8 mouse cellular contexts compared by ENCODE assay signal in the genomic region with DNA sequence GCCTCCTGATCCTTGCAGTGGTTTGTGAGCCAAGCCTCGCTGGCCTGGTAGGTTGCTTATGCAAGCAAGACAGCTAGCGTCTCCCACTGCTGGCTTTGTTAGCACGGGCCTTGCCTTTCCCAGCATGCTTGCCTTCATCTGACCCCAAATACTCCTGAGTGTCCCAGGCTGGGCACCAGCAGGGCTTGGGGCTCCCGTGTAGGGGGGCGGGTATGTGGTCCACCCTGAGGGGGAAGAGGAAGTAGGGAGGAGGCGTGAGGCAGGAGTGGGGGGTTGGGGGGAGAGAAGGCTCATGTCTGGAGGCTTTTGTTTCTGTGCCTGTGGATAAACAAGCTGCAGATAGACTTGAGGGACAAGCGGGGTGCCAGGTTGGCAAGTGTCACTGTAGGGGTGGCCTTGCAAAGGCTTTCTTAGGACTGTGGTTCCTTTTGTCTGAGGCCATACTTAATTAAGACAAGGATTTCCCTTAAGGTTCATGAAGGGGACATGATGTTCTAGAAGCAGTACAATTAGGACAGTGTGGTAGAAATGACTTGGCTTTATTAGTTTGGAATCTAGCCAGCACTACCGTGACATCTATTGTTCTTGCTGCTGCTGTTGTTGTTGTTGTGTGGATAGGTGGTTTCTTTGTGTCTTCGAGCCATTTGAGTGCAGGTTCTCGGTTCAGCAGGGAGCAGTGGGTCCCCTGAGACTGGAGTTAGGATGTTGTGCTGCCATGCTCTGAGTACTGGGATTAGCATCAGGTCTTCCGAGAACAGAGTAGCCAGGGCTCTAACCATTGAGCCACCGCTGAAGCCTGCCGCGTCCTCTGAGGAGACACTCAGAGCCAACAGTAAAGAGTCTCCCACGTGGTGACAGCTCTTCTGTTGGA. TPM values are rescaled to one million over a fixed set of nuclear protein-coding genes. Genes with fewer than 3 reads are reported as not detected.
A peak's percentile ranks its signal among the peaks of the same experiment; 100 is the strongest.
DNase-seq lines count a peak whose midpoint lies in the region; ATAC-seq lines count a peak whose summit lies in the region.

No protein-coding gene starts in this region.

- peak overlapping the region; percentile 70 for H3K27ac ChIP-seq in hindbrain, embryonic 10.5 days
- H3K27ac ChIP-seq in hindbrain, embryonic 11.5 days (ENCODE audit: low read depth, low read length): no peak overlapping the region
- H3K27ac ChIP-seq in kidney, embryonic 15.5 days: peak overlapping the region; percentile 83
- H3K27ac ChIP-seq in midbrain, embryonic 16.5 days (ENCODE audit: low read length): peak overlapping the region; percentile 47
- no peak overlapping the region for H3K27ac ChIP-seq in intestine, embryonic 15.5 days

- 69% methylated on average over 15 of the region's 15 CpGs for WGBS in hindbrain, embryonic 10.5 days
- WGBS in hindbrain, embryonic 11.5 days: 71% methylated on average over 15 of the region's 15 CpGs
- 51% methylated on average over 15 of the region's 15 CpGs for WGBS in kidney, embryonic 15.5 days
- 71% methylated on average over 15 of the region's 15 CpGs for WGBS in midbrain, embryonic 16.5 days
- 70% methylated on average over 15 of the region's 15 CpGs for WGBS in intestine, embryonic 15.5 days

- no peaks in the 10 kb centered on the region for H3K27me3 ChIP-seq in hindbrain, embryonic 10.5 days (ENCODE audit: insufficient read depth, poor library complexity, severe bottlenecking)
- H3K27me3 ChIP-seq in hindbrain, embryonic 11.5 days (ENCODE audit: control insufficient read depth, insufficient read depth, low read length): no peaks in the 10 kb centered on the region
- no peaks in the 10 kb centered on the region for H3K27me3 ChIP-seq in kidney, embryonic 15.5 days
- no peaks in the 10 kb centered on the region for H3K27me3 ChIP-seq in midbrain, embryonic 16.5 days (ENCODE audit: control insufficient read depth, insufficient read depth, low read depth, low read length)
- no peaks in the 10 kb centered on the region for H3K27me3 ChIP-seq in intestine, embryonic 15.5 days (replicated peaks)

- no peak overlapping the region for H3K9ac ChIP-seq in hindbrain, embryonic 11.5 days (ENCODE audit: low read depth, low read length)
- H3K9ac ChIP-seq in kidney, embryonic 15.5 days: no peak overlapping the region
- no peak overlapping the region for H3K9ac ChIP-seq in midbrain, embryonic 16.5 days (ENCODE audit: low read depth, low read length)
- no peak overlapping the region for H3K9ac ChIP-seq in intestine, embryonic 15.5 days

- H3K4me2 ChIP-seq in hindbrain, embryonic 11.5 days (replicated peaks; ENCODE audit: low read depth, low read length): no peak overlapping the region
- H3K4me2 ChIP-seq in kidney, embryonic 15.5 days: no peak overlapping the region
- H3K4me2 ChIP-seq in midbrain, embryonic 16.5 days (ENCODE audit: low read length): no peak overlapping the region
- no peak overlapping the region for H3K4me2 ChIP-seq in intestine, embryonic 15.5 days (replicated peaks)

- H3K36me3 ChIP-seq in hindbrain, embryonic 10.5 days: peaks cover 46% of the 10 kb centered on the region
- 0 out of 2 replicates have a peak, but pooled peaks cover 3% of the 10 kb centered on the region for H3K36me3 ChIP-seq in hindbrain, embryonic 11.5 days (ENCODE audit: control insufficient read depth, insufficient read depth, low read length)
- H3K36me3 ChIP-seq in kidney, embryonic 15.5 days: peaks cover 50% of the 10 kb centered on the region
- peaks cover 13% of the 10 kb centered on the region; the same call in 1 of the 2 replicates for H3K36me3 ChIP-seq in midbrain, embryonic 16.5 days (ENCODE audit: control insufficient read depth, insufficient read depth, low read length)
- peaks cover 9% of the 10 kb centered on the region for H3K36me3 ChIP-seq in intestine, embryonic 15.5 days

- ATAC-seq in hindbrain, embryonic 11.5 days (ENCODE audit: low FRiP score): no peak
- ATAC-seq in granulocyte monocyte progenitor cell, adult 5-6 weeks (replicated peaks; ENCODE audit: poor library complexity, severe bottlenecking): peak; percentile 76
- no peak for ATAC-seq in kidney, embryonic 15.5 days (replicated peaks; ENCODE audit: low FRiP score)
- ATAC-seq in midbrain, embryonic 16.5 days: peak; percentile 47
- ATAC-seq in intestine, embryonic 15.5 days: no peak
- no peak for ATAC-seq in erythroblast, adult 5-6 weeks (replicated peaks; ENCODE audit: low FRiP score, poor library complexity, severe bottlenecking)

- H3K4me3 ChIP-seq in hindbrain, embryonic 10.5 days: no peak overlapping the region
- no peak overlapping the region for H3K4me3 ChIP-seq in hindbrain, embryonic 11.5 days (ENCODE audit: low read depth, low read length)
- no peak overlapping the region for H3K4me3 ChIP-seq in kidney, embryonic 15.5 days (replicated peaks)
- H3K4me3 ChIP-seq in midbrain, embryonic 16.5 days (ENCODE audit: low read depth, low read length): no peak overlapping the region
- H3K4me3 ChIP-seq in intestine, embryonic 15.5 days (replicated peaks): no peak overlapping the region

- no peak for DNase-seq in hindbrain, embryonic 10.5 days (ENCODE audit: low spot score)
- no peak for DNase-seq in hindbrain, embryonic 11.5 days (ENCODE audit: low spot score)
- no peak for DNase-seq in urinary bladder, postnatal 36 days (ENCODE audit: low spot score in 2 of 2)

- H3K9me3 ChIP-seq in hindbrain, embryonic 10.5 days: no peaks in the 10 kb centered on the region
- H3K9me3 ChIP-seq in hindbrain, embryonic 11.5 days (ENCODE audit: control insufficient read depth, low read length): no peaks in the 10 kb centered on the region
- H3K9me3 ChIP-seq in kidney, embryonic 15.5 days (replicated peaks): no peaks in the 10 kb centered on the region
- H3K9me3 ChIP-seq in midbrain, embryonic 16.5 days (replicated peaks; ENCODE audit: control insufficient read depth, low read length, poor library complexity, severe bottlenecking): no peaks in the 10 kb centered on the region
- no peaks in the 10 kb centered on the region for H3K9me3 ChIP-seq in intestine, embryonic 15.5 days

- peaks cover 6% of the 10 kb centered on the region for H3K4me1 ChIP-seq in hindbrain, embryonic 10.5 days (replicated peaks)
- no peaks in the 10 kb centered on the region for H3K4me1 ChIP-seq in hindbrain, embryonic 11.5 days (replicated peaks; ENCODE audit: control insufficient read depth, insufficient read depth, low read length)
- peaks cover 39% of the 10 kb centered on the region for H3K4me1 ChIP-seq in kidney, embryonic 15.5 days
- H3K4me1 ChIP-seq in midbrain, embryonic 16.5 days (ENCODE audit: control insufficient read depth, insufficient read depth, low read length): peaks cover 5% of the 10 kb centered on the region; the same call in 1 of the 2 replicates
- no peaks in the 10 kb centered on the region for H3K4me1 ChIP-seq in intestine, embryonic 15.5 days (replicated peaks)

RNA-seq across cellular contexts. Expression of gene Mrln, which starts 21.0 kb away (rescaled TPM):
- polyA plus RNA-seq in hindbrain, embryonic 10.5 days (2016; fragmentation: Nextera tagmentation; extraction: Ambion mirVana): 0.71 and 1.2 TPM in 2 replicates
- polyA plus RNA-seq in hindbrain, embryonic 11.5 days (2014; fragmentation: Nextera tagmentation; extraction: Ambion mirVana): 1.0 and 1.7 TPM in 2 replicates
- not detected in 2 replicates for total RNA-seq in granulocyte monocyte progenitor cell, adult 5-6 weeks (2014; fragmentation: Nextera tagmentation)
- not detected in 2 replicates for total RNA-seq in granulocyte monocyte progenitor cell, adult 5-6 weeks (2017)
- 7.2 and 8.0 TPM in 2 replicates for polyA plus RNA-seq in kidney, embryonic 15.5 days (2015; fragmentation: Nextera tagmentation; extraction: Ambion mirVana)
- 1.2 TPM in 1 of 2 replicates, not detected in the other for polyA plus RNA-seq in midbrain, embryonic 16.5 days (2015; fragmentation: Nextera tagmentation; extraction: Ambion mirVana)
- polyA plus RNA-seq in intestine, embryonic 15.5 days (2015; fragmentation: Nextera tagmentation; extraction: Ambion mirVana): 0.98 and 1.3 TPM in 2 replicates
- total RNA-seq in erythroblast, adult 5-6 weeks (2015; ENCODE audit: low replicate concordance): not detected in 2 replicates
- not detected in 2 replicates for total RNA-seq in erythroblast, adult 5-6 weeks (2017; ENCODE audit: low replicate concordance)

Comparison
In these comparisons a context has a peak if more than half of its experiments do, and no peak if none do; other contexts are left out.
1. H3K27ac ChIP-seq: peak in hindbrain, embryonic 10.5 days (single experiment), kidney, embryonic 15.5 days (single experiment) and midbrain, embryonic 16.5 days (single experiment); none in hindbrain, embryonic 11.5 days (single experiment) and intestine, embryonic 15.5 days (single experiment).
2. ATAC-seq: peak in granulocyte monocyte progenitor cell, adult 5-6 weeks (single experiment) and midbrain, embryonic 16.5 days (single experiment); none in hindbrain, embryonic 11.5 days (single experiment), kidney, embryonic 15.5 days (single experiment), intestine, embryonic 15.5 days (single experiment) and erythroblast, adult 5-6 weeks (single experiment).